Mouse (Mus musculus) hindbrain, embryonic 13.5 days (tissue): ENCODE measurements at regions not wholly inside any gene's neighbourhood (a gene's known extent, or its start where the extent isn't known, plus 50 kb on each side); places are given as distances from the start of the nearest gene placed in this dataset.

ENCODE experiments used
- ATAC-seq: fragments of 200-750 bp; cut with Nextera tagmentation; 2 replicates; pipeline ENCODE4 v1.8.0; 2017; ENCODE audit warnings: moderate TSS enrichment; ENCODE audit not compliant: low FRiP score
- H3K27ac ChIP-seq: fragments of 300-500 bp; sonication (generic); 2 replicates; pipeline ENCODE4 v1.5.1; 2015; ENCODE audit warnings: inconsistent platforms, mild to moderate bottlenecking, moderate library complexity
- H3K27me3 ChIP-seq: fragments of 300-500 bp; sonication (generic); 2 replicates; pipeline ENCODE4 v1.6.1; 2015; ENCODE audit warnings: mild to moderate bottlenecking, inconsistent platforms
- H3K36me3 ChIP-seq: fragments of 300-500 bp; sonication (generic); 2 replicates; pipeline ENCODE4 v1.6.1; 2015; ENCODE audit warnings: mild to moderate bottlenecking, inconsistent platforms
- H3K4me1 ChIP-seq: fragments of 300-500 bp; sonication (generic); replicated peaks from 2 replicates; pipeline ENCODE4 v1.6.1; 2015; ENCODE audit warnings: inconsistent platforms
- H3K4me2 ChIP-seq: fragments of 300-500 bp; sonication (generic); 2 replicates; pipeline ENCODE4 v1.6.1; 2015; ENCODE audit warnings: inconsistent platforms, mild to moderate bottlenecking, moderate library complexity
- H3K4me3 ChIP-seq: fragments of 300-500 bp; sonication (generic); 2 replicates; pipeline ENCODE4 v1.5.1; 2015; ENCODE audit warnings: mild to moderate bottlenecking, inconsistent platforms
- H3K9ac ChIP-seq: fragments of 300-500 bp; sonication (generic); 2 replicates; pipeline ENCODE4 v1.6.1; 2015; ENCODE audit warnings: mild to moderate bottlenecking, inconsistent platforms
- H3K9me3 ChIP-seq: fragments of 300-500 bp; sonication (generic); 2 replicates; pipeline ENCODE4 v1.6.1; 2016; ENCODE audit warnings: inconsistent platforms
- WGBS: fragments of 180-500 bp; shearing (Covaris S2); methylation state at CpG from one replicate; pipeline ENCODE4 v1.1.7; 2015; 5-methylcytosine and 5-hydroxymethylcytosine counted together

DNA sequence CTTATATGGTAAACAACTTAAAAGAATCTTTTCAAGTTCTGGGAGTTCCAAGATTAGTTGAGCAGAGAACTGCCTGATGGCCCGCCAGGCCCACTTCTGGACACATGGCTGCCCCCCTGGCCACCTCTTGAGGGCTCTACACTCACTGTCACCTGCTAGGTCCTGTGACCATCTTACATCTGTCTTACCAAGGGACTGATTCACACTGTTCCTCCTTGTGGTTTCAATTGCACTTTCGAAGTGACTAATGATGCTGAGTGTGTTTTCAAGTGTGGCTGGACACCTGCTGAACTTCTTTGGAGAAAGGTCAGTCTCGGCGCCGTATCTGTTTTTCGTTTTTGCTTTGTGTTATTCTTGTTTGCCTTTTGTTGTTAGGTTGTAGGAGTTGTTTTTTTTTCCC lies 294.9 kb downstream of the Adgrl2 start:
- no peaks in the 10 kb centered on the region for H3K36me3 ChIP-seq
- H3K27me3 ChIP-seq, result no peaks in the 10 kb centered on the region
- H3K9ac ChIP-seq, result no peak overlapping the region
- no peak overlapping the region for H3K27ac ChIP-seq
- H3K4me2 ChIP-seq, result no peak overlapping the region
- H3K9me3 ChIP-seq, result no peaks in the 10 kb centered on the region
- no peaks in the 10 kb centered on the region for H3K4me1 ChIP-seq
- H3K4me3 ChIP-seq, result no peak overlapping the region
- ATAC-seq, result no peak
- 89% methylated on average over 6 of the region's 6 CpGs for WGBS

- no peaks in the 10 kb centered on the region for H3K36me3 ChIP-seq
- H3K4me2 ChIP-seq, result no peak overlapping the region
- H3K9me3 ChIP-seq, result no peaks in the 10 kb centered on the region
- no peaks in the 10 kb centered on the region for H3K27me3 ChIP-seq
- ATAC-seq, result no peak
- no peak overlapping the region for H3K27ac ChIP-seq
- no peaks in the 10 kb centered on the region for H3K4me1 ChIP-seq
- no peak overlapping the region for H3K4me3 ChIP-seq
- H3K9ac ChIP-seq, result no peak overlapping the region
These were observed 307.2 kb downstream of the Adgrl2 start for GRCm38 (mm10) chr3:148683181-148683580.

DNA sequence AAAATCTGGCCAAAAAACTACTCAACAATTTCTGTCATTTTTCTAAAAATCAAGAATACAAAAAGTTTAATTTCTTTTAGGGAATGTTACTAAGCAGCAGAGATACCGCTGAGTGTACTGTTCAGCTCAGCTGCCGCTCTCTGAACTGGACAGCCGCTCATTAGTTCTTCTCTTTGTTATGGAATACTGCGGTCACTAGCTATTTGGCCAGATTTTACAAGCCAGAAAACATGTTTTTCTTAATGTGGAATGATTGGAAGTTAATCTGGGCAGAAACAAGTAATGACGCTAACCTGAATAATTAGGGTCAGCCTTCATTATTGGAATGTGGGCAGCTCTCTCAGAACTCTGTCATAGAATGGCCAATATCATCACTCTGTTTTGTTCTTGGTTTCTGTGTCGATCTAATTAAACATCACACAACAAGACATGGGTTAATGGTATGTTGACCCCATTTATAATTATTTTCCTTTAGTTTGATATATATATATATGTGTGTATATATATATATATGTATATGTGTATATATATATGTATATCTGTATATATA lies 307.8 kb downstream of the Adgrl2 start:
- ATAC-seq, result no peak
- 81% methylated on average over 6 of the region's 6 CpGs for WGBS
- Histone ChIP-seq H3K27ac (no peak overlapping the region), H3K27me3 (no peaks in the 10 kb centered on the region), H3K36me3 (no peaks in the 10 kb centered on the region), H3K4me3 (no peak overlapping the region), H3K4me2 (no peak overlapping the region), H3K9me3 (no peaks in the 10 kb centered on the region), H3K4me1 (no peaks in the 10 kb centered on the region), H3K9ac (no peak overlapping the region)

GRCm38 (mm10) chr3:148681186-148681585 lies 309.2 kb downstream of the Adgrl2 start:
- WGBS, result 71% methylated on average over 2 of the region's 2 CpGs
- Histone ChIP-seq H3K36me3 (no peaks in the 10 kb centered on the region), H3K4me3 (no peak overlapping the region), H3K9ac (no peak overlapping the region), H3K27me3 (no peaks in the 10 kb centered on the region), H3K9me3 (no peaks in the 10 kb centered on the region), H3K27ac (no peak overlapping the region), H3K4me2 (no peak overlapping the region), H3K4me1 (no peaks in the 10 kb centered on the region)
- ATAC-seq, result no peak

GRCm38 (mm10) chr3:148680737-148681136 lies 309.6 kb downstream of the Adgrl2 start:
- no peaks in the 10 kb centered on the region for H3K9me3 ChIP-seq
- WGBS, result 80% methylated on average over 8 of the region's 8 CpGs

GRCm38 (mm10) chr3:148680086-148680485 lies 310.3 kb downstream of the Adgrl2 start:
- no peak for ATAC-seq
- H3K9ac ChIP-seq, result no peak overlapping the region

More at GRCm38 (mm10) chr3:148680737-148681136, 309.6 kb downstream of the Adgrl2 start:
- Histone ChIP-seq H3K4me1 (no peaks in the 10 kb centered on the region), H3K36me3 (no peaks in the 10 kb centered on the region), H3K4me3 (no peak overlapping the region), H3K9ac (no peak overlapping the region), H3K27me3 (no peaks in the 10 kb centered on the region), H3K4me2 (no peak overlapping the region), H3K27ac (no peak overlapping the region)
- ATAC-seq, result no peak

DNA sequence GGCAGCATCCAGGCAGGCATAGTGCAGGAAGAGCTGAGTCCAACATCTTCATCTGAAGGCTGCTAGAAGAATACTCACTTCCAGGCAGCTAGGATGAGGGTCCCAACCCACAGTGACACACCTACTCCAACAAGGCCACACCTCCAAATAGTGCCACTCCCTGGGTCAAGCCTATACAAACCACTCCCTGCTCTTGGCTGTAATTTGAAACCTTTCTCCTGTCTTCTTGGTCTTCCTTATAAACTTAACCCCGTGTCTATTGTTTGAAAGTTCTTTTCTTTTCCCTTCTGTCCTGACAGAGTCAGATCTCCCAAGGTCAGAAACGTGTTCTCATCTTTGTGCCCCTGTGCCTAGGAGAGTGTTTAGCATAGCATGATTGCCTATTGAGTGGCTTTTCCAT lies 311.2 kb downstream of the Adgrl2 start:
- Histone ChIP-seq H3K27ac (no peak overlapping the region), H3K27me3 (no peaks in the 10 kb centered on the region), H3K4me2 (no peak overlapping the region), H3K36me3 (no peaks in the 10 kb centered on the region), H3K9ac (no peak overlapping the region), H3K9me3 (no peaks in the 10 kb centered on the region), H3K4me3 (no peak overlapping the region), H3K4me1 (no peaks in the 10 kb centered on the region)
- 47% methylated on average over 2 of the region's 2 CpGs for WGBS
- ATAC-seq, result no peak

More at GRCm38 (mm10) chr3:148680086-148680485, 310.3 kb downstream of the Adgrl2 start:
- H3K27ac ChIP-seq, result no peak overlapping the region
- H3K4me2 ChIP-seq, result no peak overlapping the region
- H3K27me3 ChIP-seq, result no peaks in the 10 kb centered on the region
- WGBS, result 88% methylated on average over 4 of the region's 4 CpGs
- H3K36me3 ChIP-seq, result no peaks in the 10 kb centered on the region
- no peaks in the 10 kb centered on the region for H3K4me1 ChIP-seq
- no peaks in the 10 kb centered on the region for H3K9me3 ChIP-seq
- no peak overlapping the region for H3K4me3 ChIP-seq

- H3K9ac ChIP-seq, result no peak overlapping the region
- 63% methylated on average over 2 of the region's 2 CpGs for WGBS
- no peak overlapping the region for H3K4me2 ChIP-seq
These were observed 314.3 kb downstream of the Adgrl2 start for GRCm38 (mm10) chr3:148676025-148676424.

DNA sequence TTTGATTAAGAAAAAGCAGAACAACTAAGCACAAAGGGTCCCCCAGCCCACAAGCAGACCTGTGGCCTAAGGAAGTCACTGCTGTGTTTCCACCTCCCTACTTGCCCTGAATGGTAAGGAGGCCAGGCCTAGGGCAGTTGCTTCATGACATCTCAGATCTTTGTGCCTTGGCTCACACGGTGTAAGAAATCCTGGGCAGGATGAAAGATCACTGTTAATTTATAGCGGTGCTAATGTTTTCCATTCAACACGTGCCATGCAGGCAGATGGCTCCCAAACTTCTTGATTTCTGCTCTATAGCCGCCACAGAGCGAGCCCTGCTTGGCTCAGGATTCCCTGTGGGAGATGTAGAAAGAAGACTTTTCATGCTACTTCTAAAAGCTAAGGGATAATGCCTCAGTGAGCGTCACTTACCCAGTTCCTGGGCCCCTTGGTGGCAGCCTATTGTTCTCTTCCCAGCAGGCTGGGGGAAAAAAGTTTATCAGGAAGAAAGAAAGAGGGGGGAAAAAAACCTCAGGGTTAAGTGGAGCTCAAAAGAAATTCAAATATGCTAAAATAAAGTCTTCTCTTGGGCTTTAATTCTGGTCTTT lies 327.4 kb downstream of the Adgrl2 start:
- Histone ChIP-seq H3K4me3 (no peak overlapping the region), H3K27me3 (no peaks in the 10 kb centered on the region), H3K9me3 (peaks cover 5% of the 10 kb centered on the region; the same call in 1 of the 2 replicates), H3K9ac (no peak overlapping the region), H3K4me1 (peaks cover 6% of the 10 kb centered on the region), H3K36me3 (0 out of 2 replicates have a peak, but pooled peaks cover 3% of the 10 kb centered on the region), H3K4me2 (no peak overlapping the region), H3K27ac (no peak overlapping the region)
- ATAC-seq, result no peak
- 8% methylated on average over 6 of the region's 6 CpGs for WGBS

More at GRCm38 (mm10) chr3:148676025-148676424, 314.3 kb downstream of the Adgrl2 start:
- no peak overlapping the region for H3K27ac ChIP-seq
- no peaks in the 10 kb centered on the region for H3K9me3 ChIP-seq
- H3K27me3 ChIP-seq, result no peaks in the 10 kb centered on the region
- no peak for ATAC-seq
- no peak overlapping the region for H3K4me3 ChIP-seq
- H3K4me1 ChIP-seq, result no peaks in the 10 kb centered on the region
- no peaks in the 10 kb centered on the region for H3K36me3 ChIP-seq

GRCm38 (mm10) chr3:148659024-148659423 lies 331.3 kb downstream of the Adgrl2 start:
- Histone ChIP-seq H3K9ac (no peak overlapping the region), H3K36me3 (no peaks in the 10 kb centered on the region), H3K4me2 (no peak overlapping the region), H3K4me1 (peaks cover 8% of the 10 kb centered on the region), H3K27me3 (no peaks in the 10 kb centered on the region), H3K27ac (no peak overlapping the region), H3K9me3 (no peaks in the 10 kb centered on the region), H3K4me3 (no peak overlapping the region)
- 94% methylated on average over 5 of the region's 5 CpGs for WGBS
- ATAC-seq, result no peak

DNA sequence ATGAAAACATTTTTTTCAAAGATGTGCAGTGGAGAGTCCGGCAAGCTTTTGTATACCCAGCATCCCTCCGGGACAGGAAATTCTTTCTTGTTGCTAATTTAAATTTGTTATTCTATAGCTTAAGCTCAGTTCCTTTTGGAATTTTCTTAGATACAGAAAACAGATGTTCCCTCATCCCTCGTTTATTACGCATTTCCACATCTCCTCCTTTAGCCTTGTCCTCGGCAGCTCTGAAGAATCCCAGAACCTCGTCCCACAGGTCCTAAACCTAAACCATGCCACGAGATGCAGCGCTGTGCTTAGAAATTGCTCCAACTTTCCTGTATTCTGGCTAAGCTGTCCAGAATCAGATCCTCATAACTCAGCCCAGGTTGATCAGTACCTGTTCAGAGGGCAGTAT lies 332.0 kb downstream of the Adgrl2 start:
- H3K4me3 ChIP-seq, result no peak overlapping the region
- no peak for ATAC-seq
- no peak overlapping the region for H3K9ac ChIP-seq
- no peaks in the 10 kb centered on the region for H3K27me3 ChIP-seq
- H3K27ac ChIP-seq, result no peak overlapping the region
- peaks cover 8% of the 10 kb centered on the region for H3K4me1 ChIP-seq
- H3K36me3 ChIP-seq, result no peaks in the 10 kb centered on the region
- H3K9me3 ChIP-seq, result no peaks in the 10 kb centered on the region
- WGBS, result 86% methylated on average over 8 of the region's 8 CpGs
- H3K4me2 ChIP-seq, result no peak overlapping the region

- Histone ChIP-seq H3K27me3 (no peaks in the 10 kb centered on the region), H3K9me3 (peaks cover 3% of the 10 kb centered on the region; the same call in 1 of the 2 replicates), H3K4me2 (no peak overlapping the region), H3K9ac (no peak overlapping the region), H3K4me1 (0 out of 2 replicates have a peak, but pooled peaks cover 2% of the 10 kb centered on the region), H3K36me3 (no peaks in the 10 kb centered on the region), H3K4me3 (no peak overlapping the region), H3K27ac (no peak overlapping the region)
- no peak for ATAC-seq
- 91% methylated on average over 7 of the region's 7 CpGs for WGBS
These were observed 334.2 kb downstream of the Adgrl2 start for GRCm38 (mm10) chr3:148656187-148656586.

- Histone ChIP-seq H3K4me3 (no peak overlapping the region), H3K27ac (no peak overlapping the region), H3K9ac (no peak overlapping the region), H3K4me1 (0 out of 2 replicates have a peak, but pooled peaks cover 2% of the 10 kb centered on the region), H3K9me3 (peaks cover 3% of the 10 kb centered on the region; the same call in 1 of the 2 replicates), H3K4me2 (no peak overlapping the region), H3K36me3 (no peaks in the 10 kb centered on the region), H3K27me3 (no peaks in the 10 kb centered on the region)
- ATAC-seq, result no peak
- WGBS, result 44% methylated on average over 8 of the region's 8 CpGs
These were observed 340.1 kb downstream of the Adgrl2 start for GRCm38 (mm10) chr3:148650241-148650640.
